Mouse (Mus musculus) heart, embryonic 16.5 days (tissue): Measurements from ENCODE around the gene Dgkz. TPM values are rescaled to one million over a fixed set of nuclear protein-coding genes. Genes with fewer than 3 reads are reported as not detected.

ENCODE experiments used
- ATAC-seq: fragments of 200-750 bp; cut with Nextera tagmentation; replicated peaks from 2 replicates; pipeline ENCODE4 v1.8.0; 2017; ENCODE audit warnings: moderate number of reproducible peaks; ENCODE audit not compliant: insufficient read depth, low FRiP score; ENCODE audit errors: extremely low read depth
- H3K27ac ChIP-seq: fragments of 300-500 bp; sonication (generic); 2 replicates; pipeline ENCODE4 v1.5.1; 2014; ENCODE audit warnings: mild to moderate bottlenecking, low read length, control low read depth, moderate library complexity
- H3K27me3 ChIP-seq: fragments of 300-500 bp; sonication (generic); 2 replicates; pipeline ENCODE4 v1.6.1; 2014; ENCODE audit warnings: low read length, mixed read lengths; ENCODE audit not compliant: control insufficient read depth, insufficient read depth
- H3K36me3 ChIP-seq: fragments of 300-500 bp; sonication (generic); 2 replicates; pipeline ENCODE4 v1.6.1; 2014; ENCODE audit not compliant: control insufficient read depth, insufficient read depth
- H3K4me1 ChIP-seq: fragments of 300-500 bp; sonication (generic); 2 replicates; pipeline ENCODE4 v1.6.1; 2014; ENCODE audit warnings: low read length, mixed read lengths; ENCODE audit not compliant: control insufficient read depth, insufficient read depth
- H3K4me2 ChIP-seq: fragments of 300-500 bp; sonication (generic); 2 replicates; pipeline ENCODE4 v1.6.1; 2014; ENCODE audit warnings: low read depth, mild to moderate bottlenecking, control low read depth, low read length
- H3K4me3 ChIP-seq: fragments of 300-500 bp; sonication (generic); 2 replicates; pipeline ENCODE4 v1.5.1; 2014; ENCODE audit warnings: mild to moderate bottlenecking, control low read depth, low read length
- H3K9ac ChIP-seq: fragments of 300-500 bp; sonication (generic); 2 replicates; pipeline ENCODE4 v1.6.1; 2014; ENCODE audit warnings: low read length, control low read depth
- H3K9me3 ChIP-seq: fragments of 300-500 bp; sonication (generic); replicated peaks from 2 replicates; pipeline ENCODE4 v1.6.1; 2016; ENCODE audit warnings: low read length; ENCODE audit not compliant: control insufficient read depth
- WGBS: fragments of 180-500 bp; shearing (Covaris S2); extraction: QIAGEN DNeasy Blood & Tissue Kit; methylation state at CpG from one replicate; pipeline ENCODE4 v1.1.7; 2014; 5-methylcytosine and 5-hydroxymethylcytosine counted together
- polyA plus RNA-seq: library from polyadenylated mRNA; unstranded; fragments of >200 nt; fragmentation: Nextera tagmentation; extraction: Ambion mirVana; gene quantifications from 2 replicates; pipeline ENCODE4 v1.2.1, GENCODE M21; 2015

The Dgkz gene
- polyA plus RNA-seq, 1 experiment from 2014 or later = 43.1 TPM

DNA sequence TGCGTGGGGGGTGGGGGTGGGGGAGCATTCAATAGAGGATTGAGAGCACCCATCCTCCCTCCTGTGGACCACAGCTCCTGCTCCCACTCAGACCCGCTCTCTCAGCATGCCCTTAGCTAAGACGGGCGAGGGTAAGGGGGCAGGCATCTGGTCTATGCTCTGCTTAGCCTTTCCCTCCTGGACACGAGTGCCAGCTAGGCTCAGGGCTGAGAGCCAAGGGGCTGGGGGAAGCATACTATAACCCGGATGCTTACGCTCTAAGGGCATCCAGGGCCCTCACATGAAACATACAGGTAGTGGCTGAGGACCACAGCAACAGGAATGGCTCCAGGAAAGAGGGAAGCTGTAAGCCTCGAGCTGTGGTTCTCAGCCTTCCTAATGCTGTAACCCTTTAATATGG lies 17.6 kb downstream of the Dgkz start:
- 69% methylated on average over 8 of the region's 8 CpGs for WGBS
- H3K27me3 ChIP-seq = no peaks in the 10 kb centered on the region
- H3K4me3 ChIP-seq = no peak overlapping the region
- no peak for ATAC-seq
- peak overlapping the region; percentile 38; the same call in 1 of the 2 replicates for H3K9ac ChIP-seq
- H3K4me1 ChIP-seq = peaks cover 83% of the 10 kb centered on the region
- H3K27ac ChIP-seq = peak overlapping the region; percentile 81
- no peaks in the 10 kb centered on the region for H3K36me3 ChIP-seq
- H3K9me3 ChIP-seq = no peaks in the 10 kb centered on the region
- no peak overlapping the region for H3K4me2 ChIP-seq

DNA sequence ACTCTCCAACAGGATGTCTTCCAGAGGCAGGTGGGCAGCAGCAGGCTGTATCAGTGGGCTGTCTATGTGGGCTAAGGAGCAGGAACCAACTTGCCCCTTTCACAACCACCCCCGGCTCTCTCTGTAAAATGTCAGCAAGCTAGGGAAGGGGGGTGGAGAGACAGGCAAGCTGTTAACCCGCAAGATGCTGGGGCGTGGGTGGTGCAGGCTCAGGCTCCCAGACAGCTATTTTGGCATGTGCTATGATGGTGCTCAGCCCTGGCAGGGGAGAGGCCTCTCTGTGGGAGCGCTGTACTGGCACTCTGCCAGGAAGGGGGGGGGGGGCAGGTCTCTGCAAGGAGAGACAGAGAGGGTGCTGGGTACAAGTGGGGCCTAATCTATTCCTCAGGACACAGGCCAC lies 18.6 kb downstream of the Dgkz start:
- no peaks in the 10 kb centered on the region for H3K36me3 ChIP-seq
- peak overlapping the region; percentile 43; the same call in 1 of the 2 replicates for H3K9ac ChIP-seq
- H3K4me3 ChIP-seq = 0 out of 2 replicates have a peak overlapping the region, but pooled peaks have one; percentile 4
- peak; percentile 81 for ATAC-seq
- H3K9me3 ChIP-seq = no peaks in the 10 kb centered on the region
- peak overlapping the region; percentile 81 for H3K27ac ChIP-seq
- H3K27me3 ChIP-seq = no peaks in the 10 kb centered on the region
- WGBS = 10% methylated on average over 4 of the region's 4 CpGs
- peaks cover 76% of the 10 kb centered on the region for H3K4me1 ChIP-seq
- peak overlapping the region; percentile 40 for H3K4me2 ChIP-seq

DNA sequence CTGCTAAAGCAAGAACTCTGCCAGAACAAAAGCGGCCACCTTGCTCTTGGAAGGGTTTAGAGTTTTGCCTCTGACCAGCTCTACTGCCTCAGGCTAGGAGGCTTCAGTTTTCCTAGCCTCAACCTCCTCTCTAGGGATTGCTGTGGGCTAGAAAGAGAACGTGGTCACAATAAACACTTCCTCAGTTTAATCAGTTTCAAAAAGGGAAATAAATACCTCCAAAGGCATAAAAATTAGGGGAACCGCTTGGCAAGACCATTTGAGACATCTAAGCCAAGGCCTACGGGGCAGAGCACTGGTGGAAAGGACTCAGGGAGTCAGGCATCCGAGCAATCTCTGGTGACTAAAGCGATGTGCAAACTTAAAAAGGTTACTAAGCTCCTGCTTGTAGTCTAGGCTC lies 19.8 kb downstream of the Dgkz start:
- WGBS = 82% methylated on average over 6 of the region's 6 CpGs
- H3K4me2 ChIP-seq = no peak overlapping the region
- no peaks in the 10 kb centered on the region for H3K36me3 ChIP-seq
- H3K9me3 ChIP-seq = no peaks in the 10 kb centered on the region
- H3K27me3 ChIP-seq = no peaks in the 10 kb centered on the region
- H3K4me3 ChIP-seq = no peak overlapping the region
- H3K9ac ChIP-seq = peak overlapping the region; percentile 20
- ATAC-seq = no peak
- no peak overlapping the region; the same call in 1 of the 2 replicates for H3K27ac ChIP-seq
- H3K4me1 ChIP-seq = peaks cover 71% of the 10 kb centered on the region

DNA sequence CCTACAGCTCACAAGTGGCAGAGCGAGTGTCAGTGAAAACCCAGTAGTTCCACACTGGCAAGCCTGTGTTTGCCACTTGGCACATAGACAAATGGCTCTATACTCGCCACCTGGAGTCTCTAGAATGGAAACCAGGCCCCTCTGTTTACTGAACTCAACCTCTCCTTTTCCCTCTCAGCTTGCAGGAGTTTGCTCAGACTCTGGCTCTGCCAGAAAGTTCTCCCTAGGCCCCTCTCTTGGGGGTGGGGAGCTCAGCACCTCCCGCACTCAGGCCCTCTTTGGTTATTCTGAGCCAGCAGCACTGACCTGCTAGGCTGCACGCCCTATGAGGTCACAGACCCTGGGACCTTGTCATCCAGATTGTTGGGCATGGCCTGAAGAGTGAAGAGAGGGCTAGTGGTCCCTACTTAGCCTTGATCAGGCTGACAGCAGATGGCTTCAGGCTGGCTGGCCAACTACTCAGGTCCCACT lies 20.5 kb downstream of the Dgkz start:
- Histone ChIP-seq H3K9me3 (no peaks in the 10 kb centered on the region), H3K9ac (no peak overlapping the region), H3K4me3 (no peak overlapping the region), H3K27ac (peak overlapping the region; percentile 55; the same call in 1 of the 2 replicates), H3K27me3 (no peaks in the 10 kb centered on the region), H3K36me3 (no peaks in the 10 kb centered on the region), H3K4me1 (peaks cover 73% of the 10 kb centered on the region), H3K4me2 (no peak overlapping the region)
- ATAC-seq = no peak
- 71% methylated on average over 4 of the region's 4 CpGs for WGBS

DNA sequence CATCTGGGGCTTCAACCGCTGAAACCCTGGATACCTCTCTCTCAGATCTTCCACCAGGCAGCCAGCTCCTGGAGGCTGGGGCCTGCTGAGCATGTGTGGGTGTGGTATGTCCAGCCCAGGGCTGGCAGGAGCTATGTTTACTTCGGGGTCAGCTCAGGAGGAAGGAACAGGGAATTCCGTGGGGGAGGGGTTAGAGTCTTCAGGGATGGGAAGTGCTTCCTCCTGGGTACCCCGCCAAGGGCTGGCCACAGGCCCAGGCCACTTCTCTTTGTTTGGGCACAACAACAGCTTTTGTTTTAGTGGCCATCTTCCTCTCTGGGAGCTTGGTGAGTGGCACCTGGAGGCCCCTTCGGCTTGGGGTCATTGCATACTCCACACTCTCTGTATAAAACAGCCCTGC lies 21.8 kb downstream of the Dgkz start:
- Histone ChIP-seq H3K9me3 (no peaks in the 10 kb centered on the region), H3K27me3 (no peaks in the 10 kb centered on the region), H3K4me2 (peak overlapping the region; percentile 7), H3K4me3 (no peak overlapping the region), H3K36me3 (no peaks in the 10 kb centered on the region), H3K4me1 (peaks cover 74% of the 10 kb centered on the region), H3K9ac (peak overlapping the region; percentile 30), H3K27ac (peak overlapping the region; percentile 87)
- 9% methylated on average over 5 of the region's 5 CpGs for WGBS
- peak; percentile 29 for ATAC-seq

DNA sequence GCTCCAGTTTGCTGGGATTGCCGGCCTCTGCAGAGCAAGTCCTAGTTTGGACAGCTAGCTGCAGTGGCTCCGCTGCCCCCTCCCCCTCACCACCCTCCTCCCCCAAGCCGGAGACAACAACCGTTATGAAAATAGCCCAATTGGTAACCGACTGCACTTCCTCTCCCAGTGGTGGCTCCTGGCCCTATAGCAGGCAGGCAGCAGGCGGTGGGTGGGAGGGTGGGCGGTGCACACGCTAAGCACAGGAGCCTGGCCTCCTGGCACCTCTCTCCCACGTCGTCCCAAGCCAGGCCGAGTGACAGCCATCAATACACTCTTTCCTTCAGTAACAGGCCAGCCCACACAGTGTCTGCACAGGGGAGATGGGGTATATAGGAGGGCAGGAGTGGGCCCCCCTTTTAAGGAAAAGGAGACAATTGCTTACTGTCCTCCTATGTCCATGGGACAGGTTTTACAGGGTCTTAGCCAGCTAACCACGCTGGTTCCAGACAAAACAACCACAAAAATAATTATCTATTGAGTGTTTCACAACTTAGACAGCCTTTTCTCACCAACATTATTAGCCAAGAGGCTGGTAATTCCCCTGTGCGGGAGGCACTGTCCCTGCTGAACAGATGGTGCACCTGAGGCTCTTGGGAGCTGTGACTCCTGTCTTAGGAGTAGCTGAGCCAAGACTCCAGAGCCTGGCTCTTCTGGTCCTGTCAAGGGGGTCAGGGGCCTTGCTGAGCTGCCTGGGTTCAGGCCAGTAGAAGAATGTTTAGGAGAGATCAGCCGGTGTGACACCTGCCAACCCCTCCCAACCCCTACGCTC lies 25.2 kb downstream of the Dgkz start:
- peak overlapping the region; percentile 84 for H3K9ac ChIP-seq
- peaks cover 72% of the 10 kb centered on the region for H3K4me1 ChIP-seq
- 14% methylated on average over 15 of the region's 15 CpGs for WGBS
- peak overlapping the region; percentile 56 for H3K4me3 ChIP-seq
- H3K27me3 ChIP-seq = no peaks in the 10 kb centered on the region
- H3K9me3 ChIP-seq = no peaks in the 10 kb centered on the region
- peak; percentile 83 for ATAC-seq
- H3K36me3 ChIP-seq = no peaks in the 10 kb centered on the region; the same call in 1 of the 2 replicates
- H3K27ac ChIP-seq = peak overlapping the region; percentile 99
- peak overlapping the region; percentile 81 for H3K4me2 ChIP-seq

DNA sequence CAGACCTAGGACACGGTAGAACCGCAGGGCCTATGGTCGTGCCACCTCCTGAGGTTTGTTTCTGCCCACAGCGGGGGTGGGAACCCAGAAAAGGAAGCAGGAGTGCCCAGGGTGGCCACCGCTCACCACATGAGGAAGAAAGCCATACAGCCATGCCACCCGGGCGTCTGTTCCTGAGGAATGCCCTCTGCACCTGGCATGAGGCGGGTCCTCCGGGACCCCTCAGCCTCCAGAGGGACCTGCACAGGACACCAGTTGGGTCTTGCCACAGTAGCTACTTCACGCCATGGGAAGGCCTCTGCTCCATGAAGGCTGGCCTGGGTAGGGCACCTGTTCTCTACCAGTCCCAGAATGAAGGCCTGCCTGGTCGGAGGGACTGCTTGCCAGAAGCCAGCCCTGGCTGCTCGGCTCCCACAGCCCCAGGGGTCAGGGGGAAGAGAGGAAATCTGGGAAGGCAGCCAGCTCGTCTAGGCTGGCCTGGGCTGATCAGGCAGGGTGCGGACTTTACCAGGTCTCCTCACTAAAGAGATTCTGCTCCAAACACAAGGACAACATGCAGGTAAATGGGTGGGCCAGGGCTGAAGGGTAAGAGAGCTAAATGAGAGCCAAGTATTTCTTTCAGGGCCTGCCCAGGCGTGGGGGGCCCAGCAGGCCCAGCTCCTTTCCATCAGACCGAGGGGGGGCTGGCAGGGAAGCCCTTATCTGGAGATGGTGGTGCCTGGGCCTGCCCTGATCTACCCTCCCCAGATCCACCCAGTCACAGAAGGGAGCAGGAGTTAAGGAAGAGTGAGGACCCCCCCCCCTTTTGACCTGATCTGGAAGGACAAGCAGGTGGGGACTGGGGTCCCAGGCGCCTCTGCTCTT lies 26.0 kb downstream of the Dgkz start:
- H3K9ac ChIP-seq = peak overlapping the region; percentile 84
- no peaks in the 10 kb centered on the region for H3K27me3 ChIP-seq
- peaks cover 4% of the 10 kb centered on the region for H3K36me3 ChIP-seq
- H3K9me3 ChIP-seq = no peaks in the 10 kb centered on the region
- WGBS = 40% methylated on average over 17 of the region's 17 CpGs
- peaks cover 70% of the 10 kb centered on the region for H3K4me1 ChIP-seq
- H3K4me3 ChIP-seq = peak overlapping the region; percentile 56
- peak overlapping the region; percentile 99 for H3K27ac ChIP-seq
- peak overlapping the region; percentile 81 for H3K4me2 ChIP-seq
- ATAC-seq = peak; percentile 67

DNA sequence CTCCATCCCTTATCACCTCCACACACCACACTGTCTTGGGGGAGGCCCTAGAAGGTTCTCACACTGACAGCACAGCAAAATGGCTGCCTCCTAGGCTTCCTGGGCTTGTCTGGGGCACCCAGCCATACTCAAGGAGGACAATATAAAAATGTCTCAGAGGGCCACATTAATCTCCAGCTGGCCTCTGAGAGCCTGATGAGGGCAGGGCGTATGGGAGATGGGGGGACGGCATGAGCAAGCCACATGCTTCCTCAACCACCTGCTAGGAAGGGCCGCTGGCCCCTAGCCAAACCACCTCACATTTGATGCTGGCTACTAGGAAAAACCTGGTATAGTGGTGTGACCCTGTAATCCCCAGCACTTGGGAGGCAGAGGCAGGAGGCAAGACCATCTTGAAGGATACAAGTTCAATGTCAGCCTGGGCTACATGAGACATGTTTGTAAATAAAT lies 26.8 kb downstream of the Dgkz start:
- peaks cover 4% of the 10 kb centered on the region for H3K36me3 ChIP-seq
- H3K27ac ChIP-seq = peak overlapping the region; percentile 99
- H3K9me3 ChIP-seq = no peaks in the 10 kb centered on the region
- ATAC-seq = no peak
- H3K9ac ChIP-seq = peak overlapping the region; percentile 84
- H3K4me2 ChIP-seq = peak overlapping the region; percentile 81
- no peaks in the 10 kb centered on the region for H3K27me3 ChIP-seq
- peaks cover 68% of the 10 kb centered on the region for H3K4me1 ChIP-seq
- WGBS = 37% methylated on average over 3 of the region's 3 CpGs
- peak overlapping the region; percentile 56 for H3K4me3 ChIP-seq
